Mouse (Mus musculus) embryonic facial prominence, embryonic 12.5 days (tissue): Measurements from ENCODE around the gene Cd247. TPM values are rescaled to one million over a fixed set of nuclear protein-coding genes. Genes with fewer than 3 reads are reported as not detected.
A peak's percentile ranks its signal among the peaks of the same experiment; 100 is the strongest.

Experiments
- ATAC-seq: fragments of 200-750 bp; cut with Nextera tagmentation; 2 replicates; pipeline ENCODE4 v1.8.0; 2017; ENCODE audit not compliant: insufficient number of reproducible peaks, insufficient read depth, low FRiP score, low TSS enrichment
- H3K27ac ChIP-seq: fragments of 300-500 bp; sonication (generic); 2 replicates; pipeline ENCODE4 v1.5.1; 2016; ENCODE audit warnings: mild to moderate bottlenecking
- H3K27me3 ChIP-seq: fragments of 300-500 bp; sonication (generic); 2 replicates; pipeline ENCODE4 v1.6.1; 2016; ENCODE audit warnings: mild to moderate bottlenecking, moderate library complexity
- H3K36me3 ChIP-seq: fragments of 300-500 bp; sonication (generic); 2 replicates; pipeline ENCODE4 v1.6.1; 2016; ENCODE audit warnings: mild to moderate bottlenecking
- H3K4me1 ChIP-seq: fragments of 300-500 bp; sonication (generic); 2 replicates; pipeline ENCODE4 v1.6.1; 2016
- H3K4me2 ChIP-seq: fragments of 300-500 bp; sonication (generic); replicated peaks from 2 replicates; pipeline ENCODE4 v1.6.1; 2016; ENCODE audit warnings: mild to moderate bottlenecking, moderate library complexity
- H3K4me3 ChIP-seq: fragments of 300-500 bp; sonication (generic); 2 replicates; pipeline ENCODE4 v1.5.1; 2016; ENCODE audit warnings: mild to moderate bottlenecking
- H3K9ac ChIP-seq: fragments of 300-500 bp; sonication (generic); 2 replicates; pipeline ENCODE4 v1.6.1; 2016; ENCODE audit warnings: mild to moderate bottlenecking, moderate library complexity
- H3K9me3 ChIP-seq: fragments of 300-500 bp; sonication (generic); 2 replicates; pipeline ENCODE4 v1.6.1; 2016; ENCODE audit warnings: mild to moderate bottlenecking, moderate library complexity
- WGBS: fragments of 180-500 bp; shearing (Covaris S2); methylation state at CpG from one replicate; pipeline ENCODE4 v1.1.7; 2016; 5-methylcytosine and 5-hydroxymethylcytosine counted together
- polyA plus RNA-seq: library from polyadenylated mRNA; unstranded; fragments of >200 nt; fragmentation: Nextera tagmentation; extraction: Ambion mirVana; gene quantifications from 2 replicates; pipeline ENCODE4 v1.2.1, GENCODE M21; 2016

Cd247 gene
- polyA plus RNA-seq, 1 experiment from 2014 or later, result 1.0 TPM

DNA sequence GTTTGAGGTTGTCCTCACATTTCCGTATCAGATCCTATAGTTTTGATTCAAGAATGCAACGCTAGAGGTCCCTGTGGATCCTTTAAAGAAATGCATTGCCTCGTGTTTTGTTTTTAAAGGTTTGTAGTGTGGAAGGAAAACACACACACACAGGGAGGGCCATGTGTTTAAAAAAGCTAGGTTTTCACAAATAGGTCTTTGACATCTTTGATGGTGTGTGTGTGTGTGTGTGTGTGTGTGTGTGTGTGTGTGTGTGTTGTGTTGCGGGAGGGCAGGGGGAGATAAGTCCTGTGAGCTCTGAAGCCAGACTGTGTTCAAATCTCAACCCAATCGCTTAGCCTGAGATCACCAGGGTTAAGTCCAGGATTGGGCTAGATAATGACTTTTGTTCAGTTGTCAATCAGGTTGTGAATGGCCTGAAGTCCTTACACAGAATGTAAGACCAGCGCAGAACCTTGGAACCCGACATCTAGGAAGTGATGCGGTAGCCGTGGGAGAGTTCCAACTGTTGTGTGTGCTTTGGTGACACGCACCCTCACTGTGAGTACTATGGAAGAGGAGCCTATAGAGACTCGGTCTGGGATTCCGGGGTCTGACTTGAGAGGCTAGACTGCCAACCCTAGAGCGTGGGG, 8.4 kb upstream of the Cd247 start:
- Histone ChIP-seq H3K4me1 (peaks cover 9% of the 10 kb centered on the region), H3K9me3 (no peaks in the 10 kb centered on the region), H3K9ac (no peak overlapping the region), H3K27ac (no peak overlapping the region), H3K4me2 (peak overlapping the region; percentile 50), H3K36me3 (no peaks in the 10 kb centered on the region), H3K4me3 (peak overlapping the region; percentile 24), H3K27me3 (0 out of 2 replicates have a peak, but pooled peaks cover 7% of the 10 kb centered on the region)
- ATAC-seq, result peak; percentile 53; the same call in 1 of the 2 replicates
- 5% methylated on average over 13 of the region's 13 CpGs for WGBS

DNA sequence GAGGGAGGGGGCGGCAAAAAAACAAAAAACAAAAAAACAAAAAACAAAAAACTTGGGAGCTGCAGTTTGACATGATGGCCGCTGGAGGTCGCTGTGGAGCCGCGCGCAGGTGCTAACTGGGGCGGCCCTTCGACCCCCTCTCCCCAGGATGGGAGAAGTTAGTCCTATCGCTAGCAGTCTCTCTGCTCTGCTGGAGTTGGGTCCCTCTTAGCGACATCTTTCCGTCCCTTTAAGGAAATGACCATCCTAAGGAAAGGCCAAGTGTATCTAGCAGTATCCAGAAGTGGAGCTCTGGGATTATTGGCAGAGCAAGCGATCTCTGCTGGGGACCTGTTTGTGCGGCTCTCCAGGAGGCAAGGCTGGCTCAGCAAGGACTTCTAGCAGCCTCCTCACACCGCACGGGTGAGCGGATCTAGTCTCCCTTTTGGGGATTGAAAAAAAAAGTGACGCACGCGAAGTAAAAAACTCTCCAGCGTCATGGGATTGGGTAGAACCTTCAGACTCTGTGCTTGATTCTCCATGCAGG, 7.8 kb upstream of the Cd247 start:
- Histone ChIP-seq H3K27ac (no peak overlapping the region), H3K4me2 (peak overlapping the region; percentile 50), H3K9me3 (no peaks in the 10 kb centered on the region), H3K36me3 (no peaks in the 10 kb centered on the region), H3K27me3 (0 out of 2 replicates have a peak, but pooled peaks cover 7% of the 10 kb centered on the region), H3K4me1 (peaks cover 5% of the 10 kb centered on the region), H3K9ac (no peak overlapping the region), H3K4me3 (peak overlapping the region; percentile 24)
- ATAC-seq, result 0 out of 2 replicates have a peak, but pooled peaks have one; percentile 54
- 3% methylated on average over 20 of the region's 20 CpGs for WGBS

DNA sequence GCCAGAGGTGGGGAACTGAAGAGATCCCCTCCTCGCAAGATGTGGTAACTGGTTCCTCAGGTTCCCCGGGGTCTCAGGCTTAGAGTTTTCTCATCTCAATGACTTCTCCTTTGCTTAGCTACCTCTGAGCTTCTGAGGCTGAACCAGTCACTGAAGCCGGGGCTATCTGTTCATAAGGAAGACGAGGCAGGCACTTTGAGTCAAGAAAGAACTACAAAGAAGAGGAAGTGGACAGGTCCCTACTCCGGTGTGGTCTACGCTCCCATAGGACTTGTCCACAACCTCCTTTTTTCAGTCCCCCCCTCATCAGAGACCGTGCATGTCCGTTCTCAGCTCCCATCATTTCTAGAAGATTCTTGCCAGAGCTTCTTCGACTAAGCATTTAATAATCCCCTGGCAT, 7.1 kb upstream of the Cd247 start:
- WGBS, result 81% methylated on average over 9 of the region's 9 CpGs
- Histone ChIP-seq H3K9me3 (no peaks in the 10 kb centered on the region), H3K9ac (no peak overlapping the region), H3K4me3 (no peak overlapping the region), H3K27ac (no peak overlapping the region), H3K27me3 (0 out of 2 replicates have a peak, but pooled peaks cover 7% of the 10 kb centered on the region), H3K4me1 (peaks cover 10% of the 10 kb centered on the region), H3K4me2 (no peak overlapping the region), H3K36me3 (no peaks in the 10 kb centered on the region)
- no peak for ATAC-seq

DNA sequence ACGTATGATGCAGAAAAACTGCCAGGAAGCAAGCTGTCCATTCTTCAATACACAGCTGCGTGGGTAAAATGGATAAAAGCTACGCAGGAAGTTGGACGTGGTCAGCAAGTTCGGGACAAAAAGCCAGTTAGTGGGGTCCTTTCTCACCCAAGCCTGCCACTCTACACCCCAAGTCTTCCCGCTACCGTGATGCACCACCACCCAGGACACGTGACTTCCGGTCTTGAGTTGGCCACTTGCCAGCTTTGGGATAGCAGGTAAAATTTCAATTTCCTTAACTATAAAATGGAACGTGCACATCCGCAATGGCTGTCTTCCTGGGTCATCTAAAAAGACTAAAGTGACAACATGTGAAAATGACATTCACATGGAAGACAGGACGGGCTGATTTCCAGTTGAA, 6.6 kb upstream of the Cd247 start:
- Histone ChIP-seq H3K4me2 (no peak overlapping the region), H3K4me3 (no peak overlapping the region), H3K27ac (no peak overlapping the region), H3K9me3 (no peaks in the 10 kb centered on the region), H3K27me3 (0 out of 2 replicates have a peak, but pooled peaks cover 7% of the 10 kb centered on the region), H3K4me1 (peaks cover 10% of the 10 kb centered on the region), H3K36me3 (no peaks in the 10 kb centered on the region), H3K9ac (no peak overlapping the region)
- WGBS, result 89% methylated on average over 12 of the region's 12 CpGs
- ATAC-seq, result no peak

DNA sequence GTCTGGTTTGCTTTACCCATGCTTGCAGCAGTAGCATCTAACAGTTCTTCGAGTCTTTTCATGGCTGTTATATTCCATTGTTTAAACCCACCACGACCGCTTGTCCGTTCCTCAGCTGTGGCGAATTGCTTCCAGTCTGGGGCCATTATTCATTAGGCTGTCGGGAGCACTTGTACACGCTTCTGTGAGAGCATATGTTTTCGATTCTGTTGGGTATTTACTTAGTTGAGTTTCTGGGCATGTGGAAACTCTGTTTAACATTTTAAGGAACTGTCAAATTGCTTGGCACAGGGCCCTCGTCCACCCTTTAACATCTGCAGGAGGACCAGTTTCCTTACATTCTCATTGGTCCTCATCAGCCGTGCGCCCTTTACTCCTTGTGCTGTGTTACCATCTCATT, 2.2 kb upstream of the Cd247 start:
- peak overlapping the region; percentile 61; the same call in 1 of the 2 replicates for H3K27ac ChIP-seq
- ATAC-seq, result peak; percentile 62
- peaks cover 10% of the 10 kb centered on the region; the same call in 1 of the 2 replicates for H3K4me1 ChIP-seq
- H3K4me3 ChIP-seq, result no peak overlapping the region
- no peak overlapping the region for H3K9ac ChIP-seq
- no peaks in the 10 kb centered on the region for H3K36me3 ChIP-seq
- no peaks in the 10 kb centered on the region for H3K9me3 ChIP-seq
- H3K4me2 ChIP-seq, result peak overlapping the region; percentile 22; the same call in 1 of the 2 replicates
- H3K27me3 ChIP-seq, result peaks cover 6% of the 10 kb centered on the region; the same call in 1 of the 2 replicates
- 23% methylated on average over 11 of the region's 11 CpGs for WGBS

DNA sequence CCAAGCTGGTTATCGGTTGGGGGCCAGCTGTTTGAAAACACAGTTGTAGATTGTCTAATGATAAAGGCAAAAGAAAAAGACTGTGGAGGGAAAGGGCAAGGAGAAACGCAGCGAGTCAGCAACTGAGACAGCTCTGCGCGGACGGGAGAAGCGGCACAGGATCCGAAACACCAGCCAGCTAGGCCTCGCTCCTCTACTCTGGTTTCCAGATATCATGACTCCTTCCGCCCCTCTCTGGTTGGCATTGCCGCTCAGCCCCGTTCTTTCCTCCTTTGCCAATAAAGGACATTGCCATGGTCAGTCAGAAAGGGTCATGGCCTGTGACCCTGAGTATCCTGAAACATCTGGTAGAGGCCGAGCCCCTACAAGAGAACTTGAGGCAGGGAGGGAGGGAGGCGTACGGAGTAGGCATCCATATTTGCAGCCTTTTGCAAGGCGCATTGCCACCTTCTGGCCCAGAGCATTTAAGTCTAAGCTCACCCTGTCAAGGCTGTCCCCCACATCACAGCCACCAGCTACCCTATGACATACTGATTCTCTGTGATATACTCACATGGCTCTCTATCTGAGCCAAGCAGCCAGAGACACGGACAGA, 682 bp downstream of the Cd247 start:
- no peak for ATAC-seq
- Histone ChIP-seq H3K4me3 (no peak overlapping the region), H3K36me3 (no peaks in the 10 kb centered on the region), H3K9me3 (no peaks in the 10 kb centered on the region), H3K27ac (no peak overlapping the region), H3K4me2 (no peak overlapping the region), H3K9ac (no peak overlapping the region), H3K27me3 (peaks cover 6% of the 10 kb centered on the region; the same call in 1 of the 2 replicates), H3K4me1 (peaks cover 12% of the 10 kb centered on the region; the same call in 1 of the 2 replicates)
- WGBS, result 66% methylated on average over 17 of the region's 17 CpGs

DNA sequence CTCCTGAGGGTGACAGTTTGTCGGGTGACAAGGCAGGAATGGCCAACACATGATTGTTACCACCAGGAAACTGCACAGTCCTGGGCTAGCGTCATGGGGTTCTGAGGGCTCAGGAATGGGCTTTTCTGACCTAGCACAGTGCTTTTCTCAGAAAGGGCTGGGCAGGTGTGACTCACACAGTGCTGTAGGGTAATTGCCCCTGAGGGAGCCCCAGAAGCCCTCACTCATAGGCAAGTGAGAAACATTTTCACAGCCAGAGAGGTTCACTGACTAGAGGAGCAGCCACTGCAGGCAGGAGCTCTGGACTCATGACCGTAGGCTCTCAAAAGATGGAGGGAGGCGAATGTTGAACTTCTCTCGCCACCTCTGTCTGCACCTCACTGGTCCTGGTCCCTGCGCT, 1.5 kb downstream of the Cd247 start:
- Histone ChIP-seq H3K36me3 (no peaks in the 10 kb centered on the region), H3K9me3 (no peaks in the 10 kb centered on the region), H3K4me2 (no peak overlapping the region), H3K27me3 (peaks cover 6% of the 10 kb centered on the region; the same call in 1 of the 2 replicates), H3K27ac (no peak overlapping the region), H3K4me1 (peaks cover 12% of the 10 kb centered on the region; the same call in 1 of the 2 replicates), H3K4me3 (no peak overlapping the region), H3K9ac (no peak overlapping the region)
- 0 out of 2 replicates have a peak, but pooled peaks have one; percentile 38 for ATAC-seq
- 89% methylated on average over 6 of the region's 6 CpGs for WGBS

DNA sequence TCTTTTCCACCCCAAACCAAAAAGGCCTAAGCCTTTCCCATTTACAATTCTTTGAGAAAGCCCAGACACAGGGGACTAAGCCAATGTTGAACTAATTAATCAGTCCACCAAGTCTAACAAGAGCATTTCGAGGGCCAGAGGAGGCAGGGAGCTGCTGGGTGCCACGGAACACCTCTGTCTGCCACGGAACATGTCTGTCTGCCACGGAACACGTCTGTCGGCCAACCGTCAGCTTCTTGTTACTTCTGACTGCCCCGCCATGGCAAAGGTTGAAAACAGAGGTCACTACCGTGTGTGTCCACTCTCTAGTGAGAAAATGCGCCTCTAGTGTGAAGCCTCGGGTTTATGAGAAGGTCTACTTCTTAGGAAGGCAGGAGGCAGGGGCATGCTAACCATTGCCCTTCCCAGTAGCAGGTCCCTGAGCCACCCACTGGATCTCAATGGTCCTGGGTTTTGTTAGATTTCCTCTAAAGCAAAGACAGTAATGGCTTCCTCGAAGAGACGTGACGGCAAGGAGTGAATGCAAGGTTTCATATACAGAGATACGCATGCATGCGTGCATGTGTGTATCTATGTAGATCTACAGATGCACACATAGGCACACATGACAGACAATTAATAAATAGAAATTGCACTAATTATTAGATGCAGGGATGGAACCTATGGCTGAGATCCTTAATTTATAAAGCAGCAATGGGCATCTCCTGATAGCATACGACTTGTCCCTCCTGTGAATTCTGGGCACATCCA, 2.2 kb downstream of the Cd247 start:
- WGBS, result 89% methylated on average over 17 of the region's 17 CpGs
- no peaks in the 10 kb centered on the region for H3K9me3 ChIP-seq
- no peak for ATAC-seq
- H3K4me3 ChIP-seq, result no peak overlapping the region
- H3K4me2 ChIP-seq, result no peak overlapping the region
- H3K4me1 ChIP-seq, result peaks cover 11% of the 10 kb centered on the region; the same call in 1 of the 2 replicates
- H3K27ac ChIP-seq, result no peak overlapping the region
- H3K27me3 ChIP-seq, result peaks cover 6% of the 10 kb centered on the region; the same call in 1 of the 2 replicates
- H3K9ac ChIP-seq, result no peak overlapping the region
- no peaks in the 10 kb centered on the region for H3K36me3 ChIP-seq

DNA sequence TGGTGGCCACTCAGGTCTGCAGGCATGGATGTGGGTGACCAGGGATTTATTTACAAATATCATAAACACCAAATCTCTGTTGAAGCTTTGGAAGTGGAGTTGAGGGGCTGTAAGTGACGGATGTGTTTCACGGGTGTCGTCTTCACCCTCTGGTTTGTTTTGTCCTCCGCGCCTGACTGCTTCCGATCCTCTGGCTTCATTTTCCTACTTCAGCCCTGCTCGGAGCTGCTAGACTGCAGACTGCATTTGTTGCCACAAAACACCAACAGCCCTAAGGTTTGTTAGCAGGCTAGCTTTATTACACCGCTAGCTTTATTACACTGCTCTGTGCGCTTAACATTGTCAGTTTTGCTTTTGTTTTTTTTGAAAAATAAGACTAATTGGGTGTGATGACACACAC, 2.9 kb downstream of the Cd247 start:
- Histone ChIP-seq H3K9me3 (no peaks in the 10 kb centered on the region), H3K27ac (no peak overlapping the region), H3K27me3 (peaks cover 6% of the 10 kb centered on the region; the same call in 1 of the 2 replicates), H3K4me2 (no peak overlapping the region), H3K36me3 (no peaks in the 10 kb centered on the region), H3K9ac (no peak overlapping the region), H3K4me1 (peaks cover 6% of the 10 kb centered on the region; the same call in 1 of the 2 replicates), H3K4me3 (no peak overlapping the region)
- WGBS, result 83% methylated on average over 9 of the region's 9 CpGs
- no peak for ATAC-seq

DNA sequence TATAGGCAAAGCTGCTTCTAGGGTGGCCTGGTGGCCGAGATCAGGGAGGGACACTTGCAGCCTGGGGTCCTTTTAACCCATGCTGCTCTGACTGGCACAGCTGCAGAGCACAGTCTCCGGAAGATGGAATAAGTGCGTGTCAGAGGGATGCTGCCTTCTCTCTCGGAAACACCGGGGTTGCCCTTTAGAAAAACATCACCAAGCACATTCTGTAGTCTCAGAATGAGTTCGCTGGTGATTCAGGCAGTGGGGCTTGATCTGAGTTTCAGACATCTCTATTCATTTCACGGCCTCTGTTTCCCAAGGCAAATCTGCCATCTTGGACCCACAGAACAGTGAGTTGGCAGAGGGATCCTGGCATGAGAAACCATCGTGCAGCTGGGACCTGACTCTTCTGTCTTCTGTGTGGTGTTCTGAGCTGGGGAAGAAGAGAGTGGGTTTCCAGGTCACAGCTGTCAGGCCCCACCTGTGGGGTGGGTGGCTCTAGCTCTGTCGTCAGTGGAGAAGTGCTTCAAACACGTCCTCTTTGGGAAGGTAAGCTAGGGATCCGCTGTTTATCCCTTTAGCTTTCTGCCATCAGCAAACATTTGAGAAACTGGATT, 13.3 kb downstream of the Cd247 start:
- Histone ChIP-seq H3K4me3 (no peak overlapping the region), H3K9me3 (no peaks in the 10 kb centered on the region), H3K4me1 (0 out of 2 replicates have a peak, but pooled peaks cover 3% of the 10 kb centered on the region), H3K27me3 (no peaks in the 10 kb centered on the region), H3K27ac (no peak overlapping the region), H3K4me2 (no peak overlapping the region), H3K36me3 (no peaks in the 10 kb centered on the region), H3K9ac (no peak overlapping the region)
- no peak for ATAC-seq
- WGBS, result 78% methylated on average over 11 of the region's 11 CpGs

DNA sequence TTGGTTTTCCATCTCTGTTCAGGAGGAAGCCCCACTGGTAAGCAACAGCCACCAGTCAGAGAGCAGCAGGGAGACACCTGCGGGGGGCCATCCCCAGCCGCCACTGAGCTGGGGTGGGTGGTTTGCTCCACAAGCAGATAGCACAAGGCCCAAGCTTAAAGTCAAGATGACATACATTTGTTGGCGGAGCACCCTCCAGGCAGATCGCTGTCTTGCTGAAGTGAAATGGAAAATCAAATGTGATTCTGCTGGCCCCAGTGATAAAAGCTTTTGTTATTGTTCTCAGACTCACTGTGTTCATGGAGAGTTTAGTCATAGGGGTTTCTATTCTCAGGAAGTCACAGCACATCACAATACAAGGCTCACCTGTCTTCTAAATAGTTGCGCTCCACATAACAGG, 14.6 kb downstream of the Cd247 start:
- H3K4me3 ChIP-seq, result no peak overlapping the region
- ATAC-seq, result no peak

More for the DNA sequence above, 14.6 kb downstream of the Cd247 start:
- Histone ChIP-seq H3K4me2 (no peak overlapping the region), H3K9ac (no peak overlapping the region), H3K27ac (no peak overlapping the region), H3K27me3 (no peaks in the 10 kb centered on the region), H3K36me3 (no peaks in the 10 kb centered on the region), H3K4me1 (0 out of 2 replicates have a peak, but pooled peaks cover 3% of the 10 kb centered on the region), H3K9me3 (no peaks in the 10 kb centered on the region)
- WGBS, result 90% methylated on average over 5 of the region's 5 CpGs
